8 mouse cellular contexts compared by ENCODE assay signal in genomic region chrX:112310804-112311530, GRCm38 (mm10). TPM values are rescaled to one million over a fixed set of nuclear protein-coding genes. Genes with fewer than 3 reads are reported as not detected.
A peak's percentile ranks its signal among the peaks of the same experiment; 100 is the strongest.
DNase-seq lines count a peak whose midpoint lies in the region; ATAC-seq lines count a peak whose summit lies in the region.

Apool (plus strand) TSS chrX:112311334.

- ATAC-seq in hindbrain, embryonic 14.5 days (ENCODE audit: low FRiP score): peak; percentile 96

- no peaks in the 10 kb centered on the region for H3K27me3 ChIP-seq in hindbrain, embryonic 14.5 days (ENCODE audit: control insufficient read depth, insufficient read depth, low read length)

- peak within 1 kb of the TSS; percentile 38; the same call in 1 of the 2 replicates for H3K27ac ChIP-seq in hindbrain, embryonic 14.5 days

- peak within 1 kb of the TSS; percentile 50 for H3K4me2 ChIP-seq in hindbrain, embryonic 14.5 days (replicated peaks)

- peak within 1 kb of the TSS; percentile 55 for H3K9ac ChIP-seq in hindbrain, embryonic 14.5 days

- no peaks in the 10 kb centered on the region for H3K9me3 ChIP-seq in hindbrain, embryonic 14.5 days (ENCODE audit: control insufficient read depth, low read length)

- H3K4me3 ChIP-seq in hindbrain, embryonic 14.5 days (replicated peaks; ENCODE audit: low read length): peak within 1 kb of the TSS; percentile 42

- H3K4me1 ChIP-seq in hindbrain, embryonic 14.5 days (replicated peaks; ENCODE audit: control insufficient read depth, insufficient read depth, low read length): no peaks in the 10 kb centered on the region

- no peaks in the 10 kb centered on the region for H3K36me3 ChIP-seq in hindbrain, embryonic 14.5 days (replicated peaks; ENCODE audit: control insufficient read depth, insufficient read depth)

- WGBS in hindbrain, embryonic 14.5 days: 22% methylated on average over 18 of the region's 18 CpGs

- peak; percentile 86 for DNase-seq in R1 (ENCODE audit: low read depth, low spot score)
- DNase-seq in cerebellum, postnatal 25 days: peak; percentile 82 to 88
- DNase-seq in frontal cortex, postnatal 25 days (ENCODE audit: low spot score in 2 of 2): peak; percentile 59 to 68
- DNase-seq in hindbrain, embryonic 14.5 days (ENCODE audit: low spot score): peak; percentile 85
- DNase-seq in layer of hippocampus, postnatal 36 days: peak; percentile 74 to 75
- DNase-seq in lung, postnatal 36 days: peak; percentile 91
- peak; percentile 93 for DNase-seq in retina, postnatal 1 day
- DNase-seq in urinary bladder, adult 18-20 months (ENCODE audit: low spot score in 2 of 2): peak; percentile 73 to 79

RNA-seq across cellular contexts. Expression of gene Apool, which starts in this region (rescaled TPM):
- 16.5 and 19.1 TPM in 2 replicates for polyA plus RNA-seq in hindbrain, embryonic 14.5 days (2014; fragmentation: Nextera tagmentation; extraction: Ambion mirVana)
- 1 to 10 TPM; 5.4 to 6.2 TPM for total RNA-seq in layer of hippocampus, postnatal 36 days (2021)

Comparison
In these comparisons a context has a peak if more than half of its experiments do, and no peak if none do; other contexts are left out.
1. Peak in every context shown above with its lines: DNase-seq, ATAC-seq, H3K4me3 ChIP-seq and H3K27ac ChIP-seq.